Mouse (Mus musculus): ENCODE measurements around the gene Cntn2. TPM values are rescaled to one million over a fixed set of nuclear protein-coding genes. Genes with fewer than 3 reads are reported as not detected.

Cntn2 gene
- total RNA-seq, 4 experiments from 2014 or later = 74.6 to 104 (median 85.8) TPM

DNA sequence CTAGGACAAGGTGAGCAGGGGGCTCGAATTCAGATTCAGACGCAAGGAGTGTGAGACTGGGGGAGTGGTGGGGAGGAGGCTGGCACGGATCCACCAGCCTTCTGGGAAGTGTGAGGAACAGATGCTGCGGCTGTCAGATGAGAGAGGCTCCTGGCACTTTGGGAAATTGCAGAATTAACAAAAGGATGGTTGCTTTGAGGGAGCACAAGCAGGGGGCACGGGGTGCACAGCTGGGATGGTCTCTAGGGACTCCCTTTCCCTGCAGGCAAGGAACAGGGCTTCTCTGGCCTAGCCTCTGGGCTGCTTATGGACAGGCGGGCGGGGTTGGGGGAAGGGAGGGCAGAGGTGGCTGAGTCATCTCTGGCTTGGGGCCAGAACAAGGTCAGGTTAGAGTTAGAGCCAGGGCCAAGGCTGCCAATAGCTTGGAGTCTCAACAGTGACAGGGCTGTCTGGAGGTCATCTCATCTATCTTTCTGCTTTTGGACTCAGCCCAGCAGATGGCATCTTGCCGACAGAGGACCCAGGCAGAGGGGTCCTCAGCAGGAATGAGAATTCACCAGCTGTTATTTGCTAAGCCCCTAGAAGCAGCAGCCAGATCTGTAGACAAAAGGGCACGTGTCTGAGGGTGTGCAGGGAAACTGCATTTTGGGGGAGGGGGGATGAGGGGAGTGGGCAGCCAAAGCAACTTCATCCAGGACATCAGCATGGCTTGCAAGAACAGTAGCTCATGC is 15.0 kb upstream of the Cntn2 start:
- no peak for DNase-seq (ENCODE audit: low spot score in 2 of 2)

DNA sequence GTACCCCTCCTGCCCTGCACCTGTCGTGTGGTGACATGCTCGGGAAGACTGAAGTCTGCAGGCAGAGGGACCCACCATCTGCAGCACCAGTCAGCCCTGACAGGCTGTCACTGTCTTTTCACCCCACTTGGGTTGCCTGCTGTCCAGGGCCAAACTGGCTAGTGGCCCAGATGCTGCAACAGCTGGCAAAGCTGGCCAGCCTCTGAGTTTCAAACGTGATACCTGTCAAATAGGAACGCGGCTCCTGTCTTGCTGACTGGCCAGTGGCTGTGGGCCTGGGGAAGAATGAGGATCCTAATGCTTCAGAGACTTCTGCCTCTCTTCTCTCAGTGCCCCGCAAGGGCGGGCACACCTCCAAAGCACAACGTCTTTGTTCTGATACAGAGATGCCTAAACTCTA is 733 bp upstream of the Cntn2 start:
- no peak for DNase-seq (ENCODE audit: low spot score in 2 of 2)

DNA sequence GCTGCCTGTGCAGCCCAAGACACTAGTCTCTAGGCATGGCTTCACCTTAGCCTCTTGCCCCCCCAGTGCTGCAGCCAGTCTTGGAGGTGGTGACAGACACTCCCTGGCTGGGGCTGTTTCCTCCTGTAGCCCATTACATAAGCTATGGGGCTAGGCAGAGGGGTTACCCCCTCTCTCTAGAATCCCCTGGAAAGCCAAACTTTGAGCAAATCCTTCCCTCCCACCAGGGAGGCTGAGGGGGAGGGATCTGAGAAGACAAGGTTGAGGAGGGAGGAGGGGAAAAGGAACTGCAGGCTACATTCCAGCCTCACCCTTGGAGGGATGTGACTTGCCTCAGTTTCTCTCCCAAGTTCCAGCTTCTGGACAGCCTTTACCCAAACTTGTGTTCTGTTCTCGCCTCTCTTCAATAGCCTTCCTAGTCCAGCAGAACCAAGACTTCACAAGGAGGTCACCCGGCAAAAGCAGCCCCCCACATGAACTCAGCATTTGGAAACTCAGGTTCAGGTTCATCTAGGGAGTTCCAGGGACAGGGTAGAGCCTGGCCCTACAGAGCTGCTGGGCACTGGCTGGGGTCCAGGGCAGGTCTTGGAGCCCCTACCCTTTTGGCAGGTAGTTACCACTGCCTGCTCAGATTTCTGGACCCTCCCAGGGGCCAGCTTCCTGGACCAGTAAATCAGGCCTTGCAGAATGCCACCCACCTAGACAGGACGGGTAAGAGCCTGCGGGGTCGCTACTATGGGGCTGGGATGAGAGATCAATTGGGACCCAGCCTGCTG is 1.0 kb downstream of the Cntn2 start:
- no peak for DNase-seq (ENCODE audit: low spot score in 2 of 2)

DNA sequence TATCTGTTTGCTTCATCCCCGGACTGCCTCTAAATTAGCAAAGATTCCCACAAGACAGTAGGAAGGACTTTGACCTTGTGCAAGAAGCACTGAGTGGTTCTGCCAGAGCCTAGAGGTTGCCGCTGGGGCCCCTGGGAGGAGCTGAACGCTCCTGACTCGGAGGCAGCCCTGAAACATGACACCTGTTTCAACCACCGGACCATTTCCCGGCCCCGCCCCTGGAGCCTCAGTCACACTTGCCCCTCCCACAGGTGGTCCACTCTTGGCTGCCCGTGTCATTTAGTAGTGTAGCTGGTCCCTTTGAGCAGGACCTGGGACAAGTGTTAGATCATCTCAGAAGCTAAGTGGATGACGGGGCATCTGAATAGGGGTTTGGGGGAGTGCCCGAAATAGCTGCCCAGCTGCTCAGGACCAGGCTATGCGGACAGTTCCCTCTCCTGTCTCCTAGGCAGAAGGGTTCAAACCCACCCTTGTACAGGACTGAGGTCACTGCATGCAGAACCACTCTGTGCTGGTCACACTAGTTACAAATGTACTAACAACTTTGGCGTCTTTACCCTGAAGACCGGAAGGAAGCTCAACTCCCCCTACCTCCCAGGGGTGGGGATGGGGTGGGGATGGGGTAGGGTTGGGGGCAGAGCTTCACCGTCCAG is 1.8 kb downstream of the Cntn2 start:
- DNase-seq (ENCODE audit: low spot score in 2 of 2) = no peak

DNA sequence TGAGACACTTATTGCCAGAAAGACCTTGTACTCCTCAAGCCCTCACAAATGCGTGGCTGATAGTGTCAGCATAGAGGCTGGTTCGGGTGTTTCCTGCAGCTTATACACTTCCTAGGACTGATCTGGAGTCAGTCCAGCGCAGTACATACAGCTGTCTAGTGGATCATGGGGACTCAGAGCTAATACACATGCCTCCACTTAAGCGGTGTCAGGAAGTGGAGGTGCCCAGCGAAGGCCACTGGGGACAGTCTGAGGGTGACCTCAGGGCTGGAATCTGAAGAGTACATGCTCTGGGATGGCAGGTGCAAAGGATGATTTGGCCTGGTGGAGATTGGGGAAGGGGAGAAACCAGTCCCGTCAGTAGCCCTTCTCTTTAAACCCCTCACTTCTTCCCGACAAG is 2.4 kb downstream of the Cntn2 start:
- DNase-seq (ENCODE audit: low spot score in 2 of 2) = no peak

- DNase-seq (ENCODE audit: low spot score in 2 of 2) = peak; percentile 48 to 70
Measured at GRCm38 (mm10) chr1:132537736-132538135, 5.3 kb downstream of the Cntn2 start.

- DNase-seq (ENCODE audit: low spot score in 2 of 2) = no peak
Measured at GRCm38 (mm10) chr1:132536416-132536815, 6.6 kb downstream of the Cntn2 start.

DNA sequence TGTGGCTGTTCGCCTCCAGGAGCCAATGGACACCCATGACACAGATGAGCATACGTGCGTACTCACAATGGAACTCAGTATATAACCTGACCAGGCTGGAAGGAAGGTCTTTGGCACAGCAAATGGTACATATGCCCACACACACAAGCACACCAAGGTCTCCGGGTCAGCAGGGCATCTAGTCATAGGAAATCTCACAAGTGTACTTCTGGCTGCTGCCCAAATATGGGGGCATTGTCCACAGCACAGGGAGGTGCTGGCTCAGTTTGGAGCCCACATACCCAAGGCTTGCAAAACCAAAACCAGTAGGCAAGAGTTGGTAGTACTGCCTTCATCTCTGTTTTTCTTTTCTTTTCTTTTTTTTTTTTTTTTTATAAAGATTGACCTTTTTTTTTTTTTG is 7.5 kb downstream of the Cntn2 start:
- DNase-seq (ENCODE audit: low spot score in 2 of 2) = no peak

DNA sequence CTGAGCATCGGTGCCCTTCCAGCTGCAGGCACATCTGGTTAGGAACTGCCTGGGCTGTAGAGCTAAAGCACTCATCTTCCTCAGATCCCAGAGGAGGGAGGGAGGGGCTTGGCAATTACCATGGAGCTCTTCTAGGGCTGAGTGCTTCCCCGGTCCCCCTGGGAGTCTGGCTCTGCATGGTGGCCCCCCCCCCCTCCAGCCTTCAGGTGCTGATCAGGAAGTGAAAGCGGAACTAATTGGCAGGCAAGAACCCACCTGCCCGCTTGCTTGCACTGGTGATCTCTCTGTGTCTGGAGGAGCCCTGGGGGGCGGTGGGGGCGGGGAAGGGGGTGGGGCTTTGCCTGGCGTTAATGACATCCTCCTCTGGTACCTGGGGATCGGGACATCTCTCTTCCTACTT is 9.2 kb downstream of the Cntn2 start:
- DNase-seq (ENCODE audit: low spot score in 2 of 2) = no peak

GRCm38 (mm10) chr1:132532521-132532920 is 10.5 kb downstream of the Cntn2 start:
- no peak for DNase-seq (ENCODE audit: low spot score in 2 of 2)

DNA sequence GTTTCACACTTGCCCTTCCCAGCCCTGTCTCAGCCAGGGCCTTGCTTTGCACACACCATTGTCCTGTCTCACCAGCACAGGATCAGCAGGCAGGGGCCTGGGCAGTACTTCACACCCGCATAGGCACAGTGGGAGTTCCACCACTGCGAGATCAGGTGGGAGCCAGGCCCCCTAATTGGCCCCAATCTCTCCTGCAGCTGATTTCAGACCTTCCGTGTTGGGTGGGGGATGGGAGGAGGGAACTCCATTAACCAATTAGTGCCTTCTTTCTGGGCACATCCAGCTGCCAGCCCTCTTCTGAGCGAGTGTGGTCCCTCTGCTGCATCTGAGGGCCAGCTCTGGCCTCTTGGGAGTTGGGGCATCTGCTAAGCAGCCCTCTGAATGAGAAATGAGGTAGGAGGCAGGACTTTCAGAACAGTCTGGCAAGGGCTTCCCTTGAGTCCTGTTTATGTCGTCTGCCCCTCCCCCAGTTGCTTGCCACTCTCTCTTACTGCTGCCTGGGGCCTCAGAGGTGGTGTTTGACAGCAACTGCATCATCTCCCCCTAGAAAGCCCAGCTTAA is 12.3 kb downstream of the Cntn2 start:
- no peak for DNase-seq (ENCODE audit: low spot score in 2 of 2)

DNA sequence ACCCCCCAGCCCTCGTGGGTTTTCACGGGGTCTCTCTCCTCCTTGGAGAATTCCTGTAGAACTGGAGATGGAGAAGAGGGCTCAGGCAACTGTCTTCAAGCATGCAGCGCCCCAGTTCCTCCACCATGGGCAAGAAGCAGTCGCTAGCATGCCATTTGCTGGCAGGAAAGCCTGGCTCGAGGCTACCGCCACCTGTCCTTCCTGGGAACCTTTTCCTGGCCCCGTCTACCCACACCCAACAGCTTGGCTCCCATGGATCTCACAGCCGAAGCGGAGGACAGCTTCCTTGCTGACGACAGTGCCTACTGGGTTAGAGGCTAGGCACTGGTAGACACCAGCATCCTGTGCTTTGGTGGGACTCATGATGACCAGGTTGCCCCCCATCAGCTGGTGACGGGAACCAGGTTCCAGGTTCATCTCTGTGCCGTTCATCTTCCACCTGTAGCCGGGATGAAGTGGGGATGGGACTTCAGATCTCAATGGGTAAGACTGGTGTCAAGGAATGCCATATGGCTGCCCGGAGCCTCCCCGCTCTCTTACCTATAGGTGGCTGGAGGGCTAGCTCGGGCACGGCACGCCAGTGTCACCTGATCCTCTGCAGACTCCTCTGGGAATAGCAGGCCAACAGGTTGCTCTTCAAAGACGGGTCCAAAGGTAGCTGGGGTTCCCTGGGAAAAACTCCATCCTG is 14.3 kb downstream of the Cntn2 start:
- no peak for DNase-seq (ENCODE audit: low spot score in 2 of 2)

- no peak for DNase-seq (ENCODE audit: low spot score in 2 of 2)
Measured at GRCm38 (mm10) chr1:132528071-132528470, 15.0 kb downstream of the Cntn2 start.

- DNase-seq (ENCODE audit: low spot score in 2 of 2) = peak; percentile 66 to 81
Measured at GRCm38 (mm10) chr1:132525832-132526231, 17.2 kb downstream of the Cntn2 start.

DNA sequence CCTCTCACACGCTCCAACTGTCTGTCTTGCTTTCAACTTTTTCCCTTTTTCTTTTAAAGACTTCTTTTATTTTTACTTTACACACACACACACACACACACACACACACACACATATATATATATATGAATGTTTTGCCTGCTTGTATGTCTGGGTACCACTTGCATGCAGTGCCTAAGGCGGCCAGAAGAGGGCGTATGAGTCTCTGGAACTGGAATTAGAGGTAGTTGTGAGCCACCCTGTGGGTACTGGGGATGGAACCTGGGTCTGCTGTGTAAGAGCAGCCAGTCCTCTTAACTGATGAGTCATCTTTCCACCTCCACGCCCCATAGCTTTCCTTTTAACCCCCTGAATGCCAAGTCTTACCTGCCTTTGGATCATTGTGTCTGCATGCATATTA is 19.1 kb downstream of the Cntn2 start:
- no peak for DNase-seq (ENCODE audit: low spot score in 2 of 2)

- no peak for DNase-seq (ENCODE audit: low spot score in 2 of 2)
Measured at GRCm38 (mm10) chr1:132523048-132523447, 20.0 kb downstream of the Cntn2 start.

GRCm38 (mm10) chr1:132520764-132521163 is 22.3 kb downstream of the Cntn2 start:
- DNase-seq (ENCODE audit: low spot score in 2 of 2) = no peak

- DNase-seq (ENCODE audit: low spot score in 2 of 2) = no peak
Measured at GRCm38 (mm10) chr1:132519734-132520133, 23.3 kb downstream of the Cntn2 start.

- no peak for DNase-seq (ENCODE audit: low spot score in 2 of 2)
Measured at GRCm38 (mm10) chr1:132518621-132519020, 24.4 kb downstream of the Cntn2 start.

DNA sequence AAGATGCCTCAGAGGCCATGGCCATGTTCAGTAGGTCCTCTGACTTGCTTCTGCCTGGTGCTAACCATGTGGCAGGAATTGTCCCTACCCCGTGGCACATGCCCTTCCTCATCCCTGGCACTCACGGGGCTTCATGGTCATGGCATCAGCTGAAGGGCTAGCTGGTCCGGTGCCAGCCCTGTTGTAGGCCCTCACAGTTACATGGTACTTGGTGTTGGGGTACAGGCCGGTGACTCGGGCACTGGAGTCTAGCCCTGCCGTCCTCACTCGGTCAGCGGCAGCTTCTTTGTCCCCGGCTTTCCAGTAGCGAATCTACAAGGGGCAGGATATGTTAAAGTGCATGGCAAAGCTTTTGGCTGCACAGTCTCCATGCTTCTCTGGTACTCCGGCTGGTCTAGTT is 26.3 kb downstream of the Cntn2 start:
- no peak for DNase-seq (ENCODE audit: low spot score in 2 of 2)

DNA sequence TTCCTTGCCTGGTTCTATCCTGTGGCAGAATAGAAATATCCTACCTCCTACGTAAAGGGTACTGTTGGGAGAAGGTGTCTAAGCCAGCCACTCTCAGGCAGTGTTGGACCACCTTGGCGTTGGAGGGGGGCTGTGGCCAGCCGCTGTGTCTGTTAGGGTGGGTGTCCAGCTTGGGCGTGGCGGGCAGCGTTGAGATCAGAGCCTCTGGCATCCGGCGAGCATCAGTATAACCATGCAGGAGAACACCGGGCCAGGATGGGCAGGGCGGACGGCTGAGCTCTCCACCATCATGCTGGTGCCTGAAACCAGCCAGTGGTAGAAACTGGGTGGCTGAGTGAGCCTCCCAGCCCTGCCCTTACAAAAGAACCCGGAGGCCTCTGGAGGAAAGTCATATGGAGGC is 27.7 kb downstream of the Cntn2 start:
- DNase-seq (ENCODE audit: low spot score in 2 of 2) = no peak

DNA sequence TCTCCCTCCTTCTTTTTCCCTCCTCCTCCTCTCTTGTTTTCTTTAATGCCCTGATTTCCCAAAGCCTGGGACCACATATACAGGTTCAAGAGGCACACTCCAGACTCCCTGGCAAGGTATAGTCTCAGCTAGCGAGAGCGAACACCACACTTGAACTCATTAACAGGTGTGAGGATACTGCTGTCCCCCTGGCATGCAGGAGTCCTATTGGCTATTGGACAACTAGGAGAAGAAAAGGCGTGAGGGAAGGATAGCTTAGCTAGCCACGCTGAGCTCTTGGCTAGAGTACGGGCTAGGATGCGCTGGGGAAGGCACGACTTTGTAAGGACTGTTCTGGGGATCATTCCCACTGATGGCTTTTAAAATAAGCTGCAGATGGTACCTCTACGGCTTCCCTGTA is 30.9 kb downstream of the Cntn2 start:
- DNase-seq (ENCODE audit: low spot score in 2 of 2) = no peak
